Mouse (Mus musculus) heart, embryonic 13.5 days (tissue): ENCODE measurements at regions not wholly inside any gene's neighbourhood (a gene's known extent, or its start where the extent isn't known, plus 50 kb on each side); places are given as distances from the start of the nearest gene placed in this dataset.

Source experiments
- ATAC-seq: fragments of 200-750 bp; cut with Nextera tagmentation; 2 replicates; pipeline ENCODE4 v1.8.0; 2017; ENCODE audit warnings: moderate TSS enrichment; ENCODE audit not compliant: insufficient number of reproducible peaks, low FRiP score, low TSS enrichment; ENCODE audit errors: extremely low read depth
- H3K27ac ChIP-seq: fragments of 300-500 bp; sonication (generic); replicated peaks from 2 replicates; pipeline ENCODE4 v1.5.1; 2015; ENCODE audit warnings: moderate library complexity, mild to moderate bottlenecking, inconsistent platforms
- H3K27me3 ChIP-seq: fragments of 300-500 bp; sonication (generic); replicated peaks from 2 replicates; pipeline ENCODE4 v1.6.1; 2015; ENCODE audit warnings: mild to moderate bottlenecking, inconsistent platforms
- H3K36me3 ChIP-seq: fragments of 300-500 bp; sonication (generic); 2 replicates; pipeline ENCODE4 v1.6.1; 2015; ENCODE audit warnings: mild to moderate bottlenecking, inconsistent platforms
- H3K4me1 ChIP-seq: fragments of 300-500 bp; sonication (generic); 2 replicates; pipeline ENCODE4 v1.6.1; 2015; ENCODE audit warnings: inconsistent platforms
- H3K4me2 ChIP-seq: fragments of 300-500 bp; sonication (generic); 2 replicates; pipeline ENCODE4 v1.6.1; 2015; ENCODE audit warnings: inconsistent platforms, mild to moderate bottlenecking, moderate library complexity
- H3K4me3 ChIP-seq: fragments of 300-500 bp; sonication (generic); 2 replicates; pipeline ENCODE4 v1.5.1; 2015; ENCODE audit warnings: moderate library complexity, mild to moderate bottlenecking, inconsistent platforms
- H3K9ac ChIP-seq: fragments of 300-500 bp; sonication (generic); 2 replicates; pipeline ENCODE4 v1.6.1; 2015; ENCODE audit warnings: inconsistent platforms, mild to moderate bottlenecking, moderate library complexity
- H3K9me3 ChIP-seq: fragments of 300-500 bp; sonication (generic); 2 replicates; pipeline ENCODE4 v1.6.1; 2016; ENCODE audit warnings: inconsistent platforms
- WGBS: fragments of 180-500 bp; shearing (Covaris S2); methylation state at CpG from one replicate; pipeline ENCODE4 v1.1.7; 2015; ENCODE audit warnings: mixed read lengths; 5-methylcytosine and 5-hydroxymethylcytosine counted together

GRCm38 (mm10) chr2:95232135-95232772 lies 794.3 kb upstream of the Api5 start:
- ATAC-seq, result no peak
- Histone ChIP-seq H3K36me3 (no peaks in the 10 kb centered on the region), H3K27ac (no peak overlapping the region), H3K4me2 (peak overlapping the region; percentile 66), H3K4me3 (peak overlapping the region; percentile 32), H3K9ac (peak overlapping the region; percentile 59), H3K4me1 (peaks cover 7% of the 10 kb centered on the region), H3K27me3 (no peaks in the 10 kb centered on the region), H3K9me3 (no peaks in the 10 kb centered on the region)
- WGBS, result 6% methylated on average over 15 of the region's 15 CpGs

GRCm38 (mm10) chr2:95231739-95232134 lies 793.8 kb upstream of the Api5 start:
- WGBS, result 22% methylated on average over 9 of the region's 9 CpGs
- Histone ChIP-seq H3K27ac (no peak overlapping the region), H3K27me3 (no peaks in the 10 kb centered on the region), H3K36me3 (no peaks in the 10 kb centered on the region), H3K9me3 (no peaks in the 10 kb centered on the region), H3K9ac (no peak overlapping the region), H3K4me3 (no peak overlapping the region), H3K4me2 (no peak overlapping the region), H3K4me1 (peaks cover 7% of the 10 kb centered on the region)
- no peak for ATAC-seq

- H3K4me2 ChIP-seq, result no peak overlapping the region
- 58% methylated on average over 2 of the region's 2 CpGs for WGBS
- no peaks in the 10 kb centered on the region for H3K36me3 ChIP-seq
- H3K4me3 ChIP-seq, result no peak overlapping the region
- H3K9ac ChIP-seq, result no peak overlapping the region
- ATAC-seq, result no peak
- H3K9me3 ChIP-seq, result no peaks in the 10 kb centered on the region
- no peaks in the 10 kb centered on the region for H3K27me3 ChIP-seq
- no peak overlapping the region for H3K27ac ChIP-seq
- H3K4me1 ChIP-seq, result peaks cover 7% of the 10 kb centered on the region
Measured at GRCm38 (mm10) chr2:95229386-95229785, 791.5 kb upstream of the Api5 start.

GRCm38 (mm10) chr2:95210216-95210941 lies 772.4 kb upstream of the Api5 start:
- no peaks in the 10 kb centered on the region for H3K27me3 ChIP-seq
- ATAC-seq, result no peak
- H3K9me3 ChIP-seq, result no peaks in the 10 kb centered on the region
- no peak overlapping the region for H3K4me3 ChIP-seq
- H3K27ac ChIP-seq, result no peak overlapping the region
- H3K4me2 ChIP-seq, result no peak overlapping the region
- H3K4me1 ChIP-seq, result no peaks in the 10 kb centered on the region
- no peak overlapping the region for H3K9ac ChIP-seq
- 54% methylated on average over 4 of the region's 4 CpGs for WGBS
- no peaks in the 10 kb centered on the region for H3K36me3 ChIP-seq
